Mouse (Mus musculus) thymus, adult 2 months (tissue): Measurements from ENCODE around the gene Gpr171. TPM values are rescaled to one million over a fixed set of nuclear protein-coding genes. Genes with fewer than 3 reads are reported as not detected.
A peak's percentile ranks its signal among the peaks of the same experiment; 100 is the strongest.
"Not testable (repeated sequence)": the region's sequence is repeated elsewhere in the genome, so short reads cannot be mapped to it uniquely, and the experiment has no call there.

Source experiments
- DNase-seq: peaks from one replicate; pipeline ENCODE4 v3.0.0; 2021
- H3K27ac ChIP-seq: fragments of 200-500 bp; 2 replicates; pipeline ENCODE4 v1.5.1; 2012; ENCODE audit warnings: low read length, control low read depth; ENCODE audit not compliant: control insufficient read depth, insufficient read depth
- H3K27me3 ChIP-seq: fragments of 200-500 bp; 2 replicates; pipeline ENCODE4 v1.6.1; 2012; ENCODE audit warnings: mild to moderate bottlenecking, low read length, moderate library complexity, mixed read lengths; ENCODE audit not compliant: control insufficient read depth, insufficient read depth
- H3K36me3 ChIP-seq: fragments of 200-500 bp; 2 replicates; pipeline ENCODE4 v1.6.1; 2012; ENCODE audit warnings: mild to moderate bottlenecking, low read length, moderate library complexity; ENCODE audit not compliant: control insufficient read depth, insufficient read depth
- H3K4me1 ChIP-seq: fragments of 200-500 bp; replicated peaks from 2 replicates; pipeline ENCODE4 v1.6.1; 2012; ENCODE audit warnings: low read length; ENCODE audit not compliant: control insufficient read depth, insufficient read depth
- H3K4me3 ChIP-seq: fragments of 200-500 bp; 2 replicates; pipeline ENCODE4 v1.5.1; 2012; ENCODE audit warnings: mild to moderate bottlenecking, low read length, control low read depth, moderate library complexity; ENCODE audit not compliant: control insufficient read depth, insufficient read depth
- CTCF ChIP-seq: fragments of 200-500 bp; IDR thresholded peaks from 2 replicates; pipeline ENCODE4 v1.5.1; 2012; ENCODE audit warnings: mild to moderate bottlenecking, control low read depth, low read length, moderate library complexity, borderline replicate concordance; ENCODE audit not compliant: control insufficient read depth, poor library complexity, insufficient read depth; ENCODE audit errors: extremely low read depth
- POLR2A ChIP-seq: fragments of 200-500 bp; IDR thresholded peaks from 2 replicates; pipeline ENCODE4 v1.6.1; 2012; ENCODE audit warnings: mild to moderate bottlenecking, low read length, control low read depth, moderate library complexity; ENCODE audit not compliant: control insufficient read depth, poor library complexity, insufficient read depth; ENCODE audit errors: extremely low read depth
- WGBS: fragments of 180-500 bp; shearing (Covaris S2); methylation state at CpG from one replicate; pipeline ENCODE4 v1.1.7; 2018; 5-methylcytosine and 5-hydroxymethylcytosine counted together
- polyA plus RNA-seq: library from polyadenylated mRNA; depleted of rRNA; stranded (reverse); fragments of >200 nt; gene quantifications from 2 replicates; pipeline ENCODE4 v1.2.3, GENCODE M21; 2012

The Gpr171 gene
- polyA plus RNA-seq, 1 experiment = 14.3 TPM

GRCm38 (mm10) chr3:59078585-59078984 is 23.0 kb downstream of the Gpr171 start:
- Histone ChIP-seq H3K4me1 (peaks cover 17% of the 10 kb centered on the region), H3K36me3 (no peaks in the 10 kb centered on the region), H3K27me3 (no peaks in the 10 kb centered on the region), H3K27ac (no peak overlapping the region), H3K4me3 (no peak overlapping the region)
- TF ChIP-seq CTCF (no peak), POLR2A (no peak)
- WGBS = 95% methylated on average over 11 of the region's 11 CpGs
- no peak for DNase-seq

GRCm38 (mm10) chr3:59077278-59077677 is 24.3 kb downstream of the Gpr171 start:
- DNase-seq = peak; percentile 28
- no peaks in the 10 kb centered on the region for H3K36me3 ChIP-seq
- no peak overlapping the region for H3K27ac ChIP-seq
- TF ChIP-seq CTCF (no peak), POLR2A (no peak)
- 33% methylated on average over 4 of the region's 4 CpGs for WGBS
- H3K27me3 ChIP-seq = no peaks in the 10 kb centered on the region
- peaks cover 17% of the 10 kb centered on the region for H3K4me1 ChIP-seq
- H3K4me3 ChIP-seq = no peak overlapping the region

- 17% methylated on average over 1 of the region's 1 CpGs for WGBS
- H3K4me3 ChIP-seq, H3K36me3 ChIP-seq, DNase-seq, H3K27me3 ChIP-seq, H3K4me1 ChIP-seq, H3K27ac ChIP-seq: not testable (repeated sequence)
Measured at GRCm38 (mm10) chr3:59069071-59069470, 32.5 kb downstream of the Gpr171 start.

- 62% methylated on average over 8 of the region's 8 CpGs for WGBS
- Histone ChIP-seq H3K4me1 (no peaks in the 10 kb centered on the region), H3K4me3 (no peak overlapping the region), H3K27me3 (no peaks in the 10 kb centered on the region), H3K36me3 (no peaks in the 10 kb centered on the region), H3K27ac (no peak overlapping the region)
- TF ChIP-seq POLR2A (no peak), CTCF (no peak)
- DNase-seq = no peak
Measured at GRCm38 (mm10) chr3:59066558-59067294, 34.9 kb downstream of the Gpr171 start.

GRCm38 (mm10) chr3:59065937-59066336 is 35.7 kb downstream of the Gpr171 start:
- Histone ChIP-seq H3K36me3 (no peaks in the 10 kb centered on the region), H3K4me3 (no peak overlapping the region), H3K4me1 (no peaks in the 10 kb centered on the region), H3K27me3 (no peaks in the 10 kb centered on the region), H3K27ac (no peak overlapping the region)
- no peak for DNase-seq
- TF ChIP-seq CTCF = no peak
- TF ChIP-seq POLR2A = no peak
- WGBS = 83% methylated on average over 3 of the region's 3 CpGs

- 98% methylated on average over 4 of the region's 4 CpGs for WGBS
- DNase-seq = no peak
- H3K4me1 ChIP-seq = no peaks in the 10 kb centered on the region
- no peak overlapping the region for H3K4me3 ChIP-seq
- TF ChIP-seq CTCF (no peak), POLR2A (no peak)
- no peak overlapping the region for H3K27ac ChIP-seq
- no peaks in the 10 kb centered on the region for H3K27me3 ChIP-seq
- no peaks in the 10 kb centered on the region for H3K36me3 ChIP-seq
Measured at GRCm38 (mm10) chr3:59063431-59063830, 38.2 kb downstream of the Gpr171 start.

GRCm38 (mm10) chr3:59062141-59062540 is 39.5 kb downstream of the Gpr171 start:
- no peak for DNase-seq
- H3K27ac ChIP-seq = no peak overlapping the region
- H3K4me3 ChIP-seq = no peak overlapping the region
- TF ChIP-seq CTCF = no peak
- no peak for TF ChIP-seq POLR2A
- H3K36me3 ChIP-seq = no peaks in the 10 kb centered on the region
- no peaks in the 10 kb centered on the region for H3K4me1 ChIP-seq
- H3K27me3 ChIP-seq = no peaks in the 10 kb centered on the region
- WGBS = 13% methylated on average over 5 of the region's 5 CpGs
